Comparison of ENCODE assay signal across 15 mouse cellular contexts in the genomic region with DNA sequence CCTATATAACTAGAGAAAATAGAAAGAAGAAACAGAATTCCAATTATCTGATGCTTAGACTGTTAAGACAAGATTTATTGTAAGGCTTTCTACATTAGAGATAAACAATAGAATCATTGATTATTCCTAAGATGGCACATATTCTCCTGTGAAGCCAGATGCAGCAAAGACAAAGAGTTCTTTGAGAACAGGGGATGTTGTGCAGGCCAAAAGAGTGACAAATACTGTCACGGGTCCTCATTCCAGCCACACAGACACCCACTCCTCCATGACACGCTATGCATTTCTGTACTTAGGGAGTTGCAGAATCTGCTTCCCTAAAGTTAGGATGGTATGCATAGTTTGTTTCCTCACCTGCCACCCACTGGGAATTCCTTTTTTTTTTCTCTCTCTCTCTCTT.
"Had no signal": no experiment of that assay in that cellular context is flagged by ENCODE, and none has a peak within 500 bp of the region (broad histone marks: within the 10 kb centered on the region; RNA-seq: fewer than 3 reads in every experiment).

No protein-coding gene starts in this region.

- DNase-seq: kidney, adult 2 months; kidney, postnatal 25 days; liver, embryonic 13.5 days; lung, adult 2 months; lung, postnatal 14 days; lung, postnatal 4 days; midbrain, embryonic 14.5 days; right cerebral cortex, postnatal 25 days; spleen, adult 18-20 months; thymus, adult 18-20 months; thymus, postnatal 36 days had no signal

- H3K4me3 ChIP-seq: liver, embryonic 13.5 days; neural tube, embryonic 12.5 days; neural tube, embryonic 15.5 days; stomach, embryonic 15.5 days had no signal

- H3K27ac ChIP-seq: kidney, postnatal 0 days; liver, embryonic 13.5 days; neural tube, embryonic 12.5 days; neural tube, embryonic 15.5 days; stomach, embryonic 15.5 days had no signal
